Mouse (Mus musculus) hindbrain, embryonic 12.5 days (tissue): Measurements from ENCODE around the gene Hmgn5. TPM values are rescaled to one million over a fixed set of nuclear protein-coding genes. Genes with fewer than 3 reads are reported as not detected.

Source experiments
- ATAC-seq: fragments of 200-750 bp; cut with Nextera tagmentation; 2 replicates; pipeline ENCODE4 v1.8.0; 2017; ENCODE audit warnings: moderate TSS enrichment; ENCODE audit not compliant: low FRiP score
- H3K27ac ChIP-seq: fragments of 300-500 bp; sonication (generic); 2 replicates; pipeline ENCODE4 v1.5.1; 2016; ENCODE audit warnings: mild to moderate bottlenecking
- H3K27me3 ChIP-seq: fragments of 300-500 bp; sonication (generic); 2 replicates; pipeline ENCODE4 v1.6.1; 2016; ENCODE audit warnings: mild to moderate bottlenecking
- H3K36me3 ChIP-seq: fragments of 300-500 bp; sonication (generic); 2 replicates; pipeline ENCODE4 v1.6.1; 2016; ENCODE audit warnings: mild to moderate bottlenecking
- H3K4me1 ChIP-seq: fragments of 300-500 bp; sonication (generic); 2 replicates; pipeline ENCODE4 v1.6.1; 2016
- H3K4me2 ChIP-seq: fragments of 300-500 bp; sonication (generic); replicated peaks from 2 replicates; pipeline ENCODE4 v1.6.1; 2016; ENCODE audit warnings: mild to moderate bottlenecking
- H3K4me3 ChIP-seq: fragments of 300-500 bp; sonication (generic); 2 replicates; pipeline ENCODE4 v1.5.1; 2016; ENCODE audit warnings: mild to moderate bottlenecking
- H3K9ac ChIP-seq: fragments of 300-500 bp; sonication (generic); 2 replicates; pipeline ENCODE4 v1.6.1; 2016; ENCODE audit warnings: mild to moderate bottlenecking, moderate library complexity
- H3K9me3 ChIP-seq: fragments of 300-500 bp; sonication (generic); replicated peaks from 2 replicates; pipeline ENCODE4 v1.6.1; 2016; ENCODE audit warnings: mild to moderate bottlenecking
- WGBS: fragments of 180-500 bp; shearing (Covaris S2); methylation state at CpG from one replicate; pipeline ENCODE4 v1.1.7; 2016; 5-methylcytosine and 5-hydroxymethylcytosine counted together
- polyA plus RNA-seq: library from polyadenylated mRNA; unstranded; fragments of >200 nt; fragmentation: Nextera tagmentation; extraction: Ambion mirVana; gene quantifications from 2 replicates; pipeline ENCODE4 v1.2.1, GENCODE M21; 2016

Hmgn5 gene
- 21.3 and 21.9 TPM in 2 replicates for polyA plus RNA-seq

GRCm38 (mm10) chrX:109013283-109013682 lies at the start of gene Hmgn5:
Hmgn5 (minus strand) TSS chrX:109013404.
- H3K4me1 ChIP-seq, result no peaks in the 10 kb centered on the region
- peak within 1 kb of the TSS; percentile 44 for H3K27ac ChIP-seq
- H3K4me3 ChIP-seq, result peak within 1 kb of the TSS; percentile 40
- ATAC-seq, result peak; percentile 98
- WGBS, result 18% methylated on average over 25 of the region's 25 CpGs
- H3K4me2 ChIP-seq, result peak within 1 kb of the TSS; percentile 47
- no peaks in the 10 kb centered on the region for H3K36me3 ChIP-seq
- no peaks in the 10 kb centered on the region for H3K9me3 ChIP-seq
- H3K27me3 ChIP-seq, result no peaks in the 10 kb centered on the region
- H3K9ac ChIP-seq, result peak within 1 kb of the TSS; percentile 23; the same call in 1 of the 2 replicates

- Histone ChIP-seq H3K27ac (no peak overlapping the region), H3K4me1 (no peaks in the 10 kb centered on the region), H3K4me3 (no peak overlapping the region), H3K27me3 (no peaks in the 10 kb centered on the region), H3K36me3 (no peaks in the 10 kb centered on the region), H3K9ac (no peak overlapping the region), H3K4me2 (no peak overlapping the region), H3K9me3 (no peaks in the 10 kb centered on the region)
- 81% methylated on average over 1 of the region's 1 CpGs for WGBS
- no peak for ATAC-seq
Observed at GRCm38 (mm10) chrX:109047773-109048172, 34.6 kb upstream of the Hmgn5 start.

GRCm38 (mm10) chrX:109026224-109026623 lies 13.0 kb upstream of the Hmgn5 start:
- no peak overlapping the region for H3K27ac ChIP-seq
- no peaks in the 10 kb centered on the region for H3K27me3 ChIP-seq
- peaks cover 5% of the 10 kb centered on the region; the same call in 1 of the 2 replicates for H3K9me3 ChIP-seq
- ATAC-seq, result no peak
- no peaks in the 10 kb centered on the region for H3K4me1 ChIP-seq
- H3K4me3 ChIP-seq, result no peak overlapping the region
- H3K4me2 ChIP-seq, result no peak overlapping the region
- WGBS, result 75% methylated on average over 1 of the region's 1 CpGs
- H3K9ac ChIP-seq, result no peak overlapping the region
- H3K36me3 ChIP-seq, result no peaks in the 10 kb centered on the region

- Histone ChIP-seq H3K36me3 (no peaks in the 10 kb centered on the region), H3K9ac (no peak overlapping the region), H3K27ac (no peak overlapping the region), H3K9me3 (peaks cover 5% of the 10 kb centered on the region; the same call in 1 of the 2 replicates), H3K4me1 (no peaks in the 10 kb centered on the region), H3K4me2 (no peak overlapping the region), H3K27me3 (no peaks in the 10 kb centered on the region), H3K4me3 (no peak overlapping the region)
- no peak for ATAC-seq
- whole genome bisulfite sequencing, result 63% methylated on average over 2 of the region's 2 CpGs
Observed at GRCm38 (mm10) chrX:109020858-109021257, 7.7 kb upstream of the Hmgn5 start.

- H3K4me2 ChIP-seq, result peak overlapping the region; percentile 47; the same call in 1 of the 2 replicates
- no peaks in the 10 kb centered on the region for H3K27me3 ChIP-seq
- no peak for ATAC-seq
- H3K36me3 ChIP-seq, result no peaks in the 10 kb centered on the region
- H3K27ac ChIP-seq, result no peak overlapping the region
- H3K9ac ChIP-seq, result no peak overlapping the region
- H3K9me3 ChIP-seq, result no peaks in the 10 kb centered on the region
- H3K4me1 ChIP-seq, result no peaks in the 10 kb centered on the region
- H3K4me3 ChIP-seq, result no peak overlapping the region
- 43% methylated on average over 4 of the region's 4 CpGs for WGBS
Observed at GRCm38 (mm10) chrX:109014166-109014565, 962 bp upstream of the Hmgn5 start.

- 23% methylated on average over 17 of the region's 17 CpGs for WGBS
- H3K27me3 ChIP-seq, result no peaks in the 10 kb centered on the region
- no peaks in the 10 kb centered on the region for H3K9me3 ChIP-seq
- no peaks in the 10 kb centered on the region for H3K36me3 ChIP-seq
- peak; percentile 83 for ATAC-seq
- H3K9ac ChIP-seq, result peak overlapping the region; percentile 23; the same call in 1 of the 2 replicates
- peak overlapping the region; percentile 40 for H3K4me3 ChIP-seq
- no peaks in the 10 kb centered on the region for H3K4me1 ChIP-seq
- peak overlapping the region; percentile 44; the same call in 1 of the 2 replicates for H3K27ac ChIP-seq
- peak overlapping the region; percentile 47 for H3K4me2 ChIP-seq
Observed at GRCm38 (mm10) chrX:109013686-109014085, 482 bp upstream of the Hmgn5 start.

- Histone ChIP-seq H3K4me2 (peak overlapping the region; percentile 47), H3K36me3 (no peaks in the 10 kb centered on the region), H3K27me3 (no peaks in the 10 kb centered on the region), H3K4me3 (peak overlapping the region; percentile 40), H3K4me1 (no peaks in the 10 kb centered on the region), H3K9me3 (no peaks in the 10 kb centered on the region), H3K27ac (peak overlapping the region; percentile 12), H3K9ac (no peak overlapping the region)
- ATAC-seq, result peak; percentile 78
- WGBS, result 20% methylated on average over 23 of the region's 23 CpGs
Observed at GRCm38 (mm10) chrX:109012371-109013031, 703 bp downstream of the Hmgn5 start.

- 35% methylated on average over 13 of the region's 13 CpGs for WGBS
- H3K4me3 ChIP-seq, result peak overlapping the region; percentile 40
- no peaks in the 10 kb centered on the region for H3K27me3 ChIP-seq
- H3K9me3 ChIP-seq, result no peaks in the 10 kb centered on the region
- H3K4me1 ChIP-seq, result no peaks in the 10 kb centered on the region
- H3K4me2 ChIP-seq, result peak overlapping the region; percentile 47
- no peak overlapping the region; the same call in 1 of the 2 replicates for H3K9ac ChIP-seq
- H3K27ac ChIP-seq, result no peak overlapping the region
- no peaks in the 10 kb centered on the region for H3K36me3 ChIP-seq
- no peak for ATAC-seq
Observed at GRCm38 (mm10) chrX:109011611-109012185, 1.5 kb downstream of the Hmgn5 start.

- H3K36me3 ChIP-seq, result no peaks in the 10 kb centered on the region
- H3K27me3 ChIP-seq, result no peaks in the 10 kb centered on the region
- no peaks in the 10 kb centered on the region for H3K9me3 ChIP-seq
- H3K4me2 ChIP-seq, result no peak overlapping the region
- H3K9ac ChIP-seq, result no peak overlapping the region
- H3K4me3 ChIP-seq, result no peak overlapping the region
- 76% methylated on average over 4 of the region's 4 CpGs for WGBS
- no peaks in the 10 kb centered on the region for H3K4me1 ChIP-seq
- no peak overlapping the region for H3K27ac ChIP-seq
- ATAC-seq, result no peak
Observed at GRCm38 (mm10) chrX:109001277-109001676, 11.9 kb downstream of the Hmgn5 start.

Other genes starting within 250 kb of the Hmgn5 start
- gene Brwd3, start 179.0 kb downstream of the Hmgn5 start, polyA plus RNA-seq, result 4.5 and 5.0 TPM in 2 replicates
- 194 and 206 TPM in 2 replicates for gene Sh3bgrl, start 82.0 kb upstream of the Hmgn5 start, polyA plus RNA-seq
- 0.40 TPM in 1 of 2 replicates, not detected in the other for gene Gm6377, start 183.4 kb upstream of the Hmgn5 start, polyA plus RNA-seq